Mouse (Mus musculus): ENCODE measurements around the gene Top3b. TPM values are rescaled to one million over a fixed set of nuclear protein-coding genes. Genes with fewer than 3 reads are reported as not detected.

Gene Top3b
- polyA plus RNA-seq (2014; fragmentation: Nextera tagmentation; extraction: Ambion mirVana) = 55.0 and 56.7 TPM in 2 replicates

DNA sequence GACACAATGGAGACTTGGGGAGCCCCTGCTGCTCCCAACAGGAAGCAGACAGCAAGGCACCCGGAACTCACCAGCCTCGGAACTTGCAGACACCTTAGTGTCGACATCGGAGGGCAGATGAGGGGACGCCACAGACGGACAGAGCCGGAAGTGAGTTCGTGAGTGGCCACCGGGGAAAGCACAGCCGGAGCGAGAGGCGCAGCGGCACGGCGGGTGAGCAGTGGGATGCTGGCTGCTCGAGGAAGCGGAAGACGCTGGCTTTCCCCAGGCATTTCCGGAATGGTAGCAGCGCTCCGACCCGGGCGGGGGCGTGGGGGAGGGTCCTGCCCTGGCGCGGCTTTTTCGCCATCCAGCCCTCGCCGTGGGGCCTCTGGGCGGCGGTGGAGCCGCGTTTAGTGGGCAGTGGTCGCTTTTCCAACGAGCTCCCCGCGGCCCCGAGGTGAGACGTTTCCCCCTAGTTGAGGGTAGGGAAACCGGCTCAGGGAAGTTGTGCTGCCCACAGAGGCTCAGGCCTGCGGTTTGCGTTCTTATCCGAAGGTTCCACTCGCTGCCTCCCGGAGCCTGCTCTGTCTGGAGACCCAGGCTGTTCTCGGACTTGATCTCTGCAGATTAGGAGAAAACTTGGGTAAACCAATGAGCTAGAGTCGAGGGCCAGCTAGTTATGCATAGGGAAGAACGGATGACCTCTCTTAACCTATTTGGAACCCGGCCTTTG lies at the start of gene Top3b, which contains the start of gene Vpreb1:
Top3b (plus strand) TSS at position 120 of the 715 bp plus-strand sequence.
Vpreb1 (minus strand) TSS at position 227 of the 715 bp plus-strand sequence.
- under 1% methylated on average over 49 of the region's 49 CpGs for WGBS
- H3K4me3 ChIP-seq (ENCODE audit: low read depth, low read length) = peak within 1 kb of the TSS; percentile 84
- no peaks in the 10 kb centered on the region for H3K27me3 ChIP-seq (replicated peaks; ENCODE audit: control insufficient read depth, insufficient read depth, low read length)
- H3K4me1 ChIP-seq (replicated peaks; ENCODE audit: control insufficient read depth, insufficient read depth, low read length) = peaks cover 9% of the 10 kb centered on the region; the same call in 1 of the 2 replicates
- peak within 1 kb of the TSS; percentile 97 for H3K27ac ChIP-seq (ENCODE audit: low read depth, low read length)
- peak; percentile 95 for ATAC-seq (replicated peaks; ENCODE audit: low FRiP score)
- H3K36me3 ChIP-seq (ENCODE audit: control insufficient read depth, insufficient read depth, low read length) = peaks cover 5% of the 10 kb centered on the region
- no peaks in the 10 kb centered on the region for H3K9me3 ChIP-seq (ENCODE audit: control insufficient read depth, low read length)
- peak; percentile 92 for DNase-seq (ENCODE audit: low spot score)
- H3K4me2 ChIP-seq = peak within 1 kb of the TSS; percentile 77
- peak within 1 kb of the TSS; percentile 93 for H3K9ac ChIP-seq (ENCODE audit: low read depth, low read length)

DNA sequence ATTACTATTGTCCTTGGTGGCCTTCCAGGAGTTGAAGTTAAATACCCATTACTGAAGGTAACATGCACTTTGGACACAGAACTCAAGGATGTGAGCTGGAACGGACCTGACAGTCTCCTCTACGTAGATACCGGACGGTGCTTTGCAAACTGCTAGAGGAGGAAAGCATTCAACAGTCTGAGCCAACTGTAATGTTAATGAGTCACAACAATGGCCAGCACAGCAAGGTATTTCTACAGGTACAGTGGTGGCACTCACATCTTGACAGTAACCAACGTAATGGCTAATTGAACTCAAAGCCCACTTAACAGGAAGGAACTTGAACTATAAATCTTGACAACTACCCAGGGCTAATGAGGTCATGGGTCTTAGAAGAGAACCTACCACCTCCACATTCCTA lies 45.1 kb upstream of the Top3b start:
- WGBS = 51% methylated on average over 5 of the region's 5 CpGs

DNA sequence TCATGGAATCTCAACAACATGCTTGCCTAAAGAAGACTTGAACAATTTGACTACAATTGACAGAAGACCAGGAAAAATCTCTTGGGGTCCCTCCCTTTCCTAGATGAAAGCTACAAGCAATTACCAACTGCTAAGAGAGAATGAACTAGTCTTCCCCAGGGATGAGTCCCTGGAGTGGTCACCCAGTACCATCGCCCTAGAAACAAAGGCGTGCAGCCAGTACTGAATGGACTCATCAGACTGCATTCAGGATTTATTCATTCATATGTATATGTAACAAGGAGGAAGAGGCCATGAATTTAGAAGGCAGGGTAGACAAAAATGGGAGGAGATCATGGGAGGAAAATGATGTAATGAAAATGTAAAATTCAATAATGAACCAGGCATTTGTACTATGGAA lies 44.3 kb upstream of the Top3b start:
- Histone ChIP-seq H3K4me1 (replicated peaks; ENCODE audit: control insufficient read depth, insufficient read depth, low read length) (no peaks in the 10 kb centered on the region), H3K4me3 (ENCODE audit: low read depth, low read length) (no peak overlapping the region)

More for the DNA sequence above, 45.1 kb upstream of the Top3b start:
- Histone ChIP-seq H3K9me3 (ENCODE audit: control insufficient read depth, low read length) (no peaks in the 10 kb centered on the region), H3K27me3 (replicated peaks; ENCODE audit: control insufficient read depth, insufficient read depth, low read length) (no peaks in the 10 kb centered on the region), H3K4me3 (ENCODE audit: low read depth, low read length) (no peak overlapping the region), H3K36me3 (ENCODE audit: control insufficient read depth, insufficient read depth, low read length) (no peaks in the 10 kb centered on the region), H3K9ac (ENCODE audit: low read depth, low read length) (no peak overlapping the region), H3K4me1 (replicated peaks; ENCODE audit: control insufficient read depth, insufficient read depth, low read length) (no peaks in the 10 kb centered on the region), H3K27ac (ENCODE audit: low read depth, low read length) (no peak overlapping the region), H3K4me2 (no peak overlapping the region)
- no peak for DNase-seq (ENCODE audit: low spot score)
- no peak for ATAC-seq (replicated peaks; ENCODE audit: low FRiP score)

DNA sequence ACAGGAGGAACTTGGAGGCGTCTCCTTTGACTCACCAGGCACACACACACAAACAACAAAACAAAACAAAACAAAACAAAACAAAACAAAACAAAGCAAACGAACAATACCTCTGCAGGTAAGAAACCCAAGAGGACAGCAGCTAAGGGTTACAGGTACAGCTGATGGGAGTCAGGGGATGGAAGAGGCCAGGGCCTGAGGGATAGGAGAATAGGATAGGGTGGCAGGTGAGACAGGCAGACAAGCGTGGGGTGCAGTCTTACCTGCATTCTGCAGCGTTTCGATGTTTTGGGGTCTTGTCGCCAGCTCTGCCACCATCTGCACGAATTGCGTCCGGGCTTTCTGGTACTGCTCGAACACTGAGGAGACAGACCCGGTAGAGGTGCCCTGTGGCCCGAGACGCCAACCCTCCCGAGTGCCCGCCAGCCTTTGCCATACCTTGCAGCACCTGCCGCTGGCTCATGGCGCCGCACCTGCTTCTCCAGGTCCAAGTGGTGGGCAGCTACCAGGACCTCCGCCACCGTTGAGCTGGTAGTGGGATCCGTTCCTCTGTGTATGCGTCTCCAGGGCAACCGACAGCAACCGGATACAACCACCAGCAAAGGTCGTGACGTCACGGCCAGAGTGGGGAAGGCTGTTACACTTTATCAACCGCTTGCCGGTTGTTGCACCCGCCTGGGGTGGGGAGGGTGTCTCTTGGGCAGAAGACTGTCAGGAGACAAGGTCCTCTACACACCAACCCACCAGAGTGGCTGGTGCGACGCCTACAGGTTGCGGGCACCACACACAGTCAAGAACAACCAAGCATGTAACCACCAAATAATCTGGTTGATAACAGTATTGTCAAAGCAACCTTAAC lies 41.5 kb upstream of the Top3b start, which contains the start of gene Spag6l:
Spag6l (minus strand) TSS at position 700 of the 859 bp plus-strand sequence.
- H3K9me3 ChIP-seq (ENCODE audit: control insufficient read depth, low read length) = no peaks in the 10 kb centered on the region
- no peaks in the 10 kb centered on the region for H3K27me3 ChIP-seq (replicated peaks; ENCODE audit: control insufficient read depth, insufficient read depth, low read length)
- no peaks in the 10 kb centered on the region for H3K4me1 ChIP-seq (replicated peaks; ENCODE audit: control insufficient read depth, insufficient read depth, low read length)
- DNase-seq (ENCODE audit: low spot score) (peak; percentile 57), ATAC-seq (replicated peaks; ENCODE audit: low FRiP score) (peak; percentile 87)
- WGBS = 5% methylated on average over 33 of the region's 33 CpGs
- H3K4me2 ChIP-seq = peak within 1 kb of the TSS; percentile 84
- H3K4me3 ChIP-seq (ENCODE audit: low read depth, low read length) = peak within 1 kb of the TSS; percentile 49
- H3K27ac ChIP-seq (ENCODE audit: low read depth, low read length) = no peak within 1 kb of the TSS
- 0 out of 2 replicates have a peak within 1 kb of the TSS, but pooled peaks have one; percentile 35 for H3K9ac ChIP-seq (ENCODE audit: low read depth, low read length)
- H3K36me3 ChIP-seq (ENCODE audit: control insufficient read depth, insufficient read depth, low read length) = no peaks in the 10 kb centered on the region

More for the DNA sequence above, 44.3 kb upstream of the Top3b start:
- H3K36me3 ChIP-seq (ENCODE audit: control insufficient read depth, insufficient read depth, low read length) = no peaks in the 10 kb centered on the region
- 87% methylated on average over 2 of the region's 2 CpGs for WGBS
- DNase-seq (ENCODE audit: low spot score) (no peak), ATAC-seq (replicated peaks; ENCODE audit: low FRiP score) (no peak)
- H3K27ac ChIP-seq (ENCODE audit: low read depth, low read length) = no peak overlapping the region
- no peak overlapping the region for H3K4me2 ChIP-seq
- H3K27me3 ChIP-seq (replicated peaks; ENCODE audit: control insufficient read depth, insufficient read depth, low read length) = no peaks in the 10 kb centered on the region
- no peak overlapping the region for H3K9ac ChIP-seq (ENCODE audit: low read depth, low read length)
- no peaks in the 10 kb centered on the region for H3K9me3 ChIP-seq (ENCODE audit: control insufficient read depth, low read length)

GRCm38 (mm10) chr16:16829671-16830070 lies 40.9 kb upstream of the Top3b start:
- H3K27ac ChIP-seq (ENCODE audit: low read depth, low read length) = no peak overlapping the region
- no peaks in the 10 kb centered on the region for H3K36me3 ChIP-seq (ENCODE audit: control insufficient read depth, insufficient read depth, low read length)
- H3K4me2 ChIP-seq = peak overlapping the region; percentile 84
- H3K4me3 ChIP-seq (ENCODE audit: low read depth, low read length) = no peak overlapping the region; the same call in 1 of the 2 replicates
- no peak overlapping the region for H3K9ac ChIP-seq (ENCODE audit: low read depth, low read length)
- WGBS = 80% methylated on average over 3 of the region's 3 CpGs
- H3K27me3 ChIP-seq (replicated peaks; ENCODE audit: control insufficient read depth, insufficient read depth, low read length) = no peaks in the 10 kb centered on the region
- H3K4me1 ChIP-seq (replicated peaks; ENCODE audit: control insufficient read depth, insufficient read depth, low read length) = no peaks in the 10 kb centered on the region
- no peaks in the 10 kb centered on the region for H3K9me3 ChIP-seq (ENCODE audit: control insufficient read depth, low read length)
- no peak for DNase-seq (ENCODE audit: low spot score)
- no peak for ATAC-seq (replicated peaks; ENCODE audit: low FRiP score)

DNA sequence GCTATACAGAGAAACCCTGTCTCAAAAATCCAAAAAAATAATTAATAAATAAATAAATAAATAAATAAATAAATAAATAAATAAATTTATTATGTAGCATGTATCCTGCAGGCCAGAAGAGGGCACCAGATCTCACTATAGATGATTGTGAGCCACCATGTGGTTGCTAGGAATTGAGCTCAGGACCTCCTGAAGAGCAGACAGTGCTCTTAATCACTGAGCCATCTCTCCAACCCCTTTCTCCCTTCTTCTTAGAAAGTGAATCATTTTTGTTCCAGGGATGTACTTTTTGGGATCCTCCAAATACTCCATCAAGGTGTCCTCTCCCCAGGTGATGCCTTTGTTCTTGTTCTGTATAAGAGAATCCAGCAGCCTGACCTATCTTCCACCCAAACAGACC lies 21.3 kb upstream of the Top3b start:
- Histone ChIP-seq H3K36me3 (ENCODE audit: control insufficient read depth, insufficient read depth, low read length) (no peaks in the 10 kb centered on the region), H3K4me1 (replicated peaks; ENCODE audit: control insufficient read depth, insufficient read depth, low read length) (no peaks in the 10 kb centered on the region), H3K4me2 (no peak overlapping the region), H3K27me3 (replicated peaks; ENCODE audit: control insufficient read depth, insufficient read depth, low read length) (no peaks in the 10 kb centered on the region), H3K27ac (ENCODE audit: low read depth, low read length) (no peak overlapping the region), H3K9ac (ENCODE audit: low read depth, low read length) (no peak overlapping the region), H3K9me3 (ENCODE audit: control insufficient read depth, low read length) (no peaks in the 10 kb centered on the region), H3K4me3 (ENCODE audit: low read depth, low read length) (no peak overlapping the region)
- no peak for DNase-seq (ENCODE audit: low spot score)
- no peak for ATAC-seq (replicated peaks; ENCODE audit: low FRiP score)

- WGBS = 76% methylated on average over 3 of the region's 3 CpGs
- Histone ChIP-seq H3K4me2 (no peak overlapping the region), H3K9ac (ENCODE audit: low read depth, low read length) (no peak overlapping the region), H3K27ac (ENCODE audit: low read depth, low read length) (no peak overlapping the region), H3K36me3 (ENCODE audit: control insufficient read depth, insufficient read depth, low read length) (no peaks in the 10 kb centered on the region), H3K4me1 (replicated peaks; ENCODE audit: control insufficient read depth, insufficient read depth, low read length) (no peaks in the 10 kb centered on the region), H3K9me3 (ENCODE audit: control insufficient read depth, low read length) (no peaks in the 10 kb centered on the region), H3K4me3 (ENCODE audit: low read depth, low read length) (no peak overlapping the region), H3K27me3 (replicated peaks; ENCODE audit: control insufficient read depth, insufficient read depth, low read length) (no peaks in the 10 kb centered on the region)
- ATAC-seq (replicated peaks; ENCODE audit: low FRiP score) (no peak), DNase-seq (ENCODE audit: low spot score) (no peak)
Observed at GRCm38 (mm10) chr16:16852411-16852810, 18.1 kb upstream of the Top3b start.

GRCm38 (mm10) chr16:16854836-16855235 lies 15.7 kb upstream of the Top3b start:
- WGBS = 25% methylated on average over 6 of the region's 6 CpGs
- Histone ChIP-seq H3K27me3 (replicated peaks; ENCODE audit: control insufficient read depth, insufficient read depth, low read length) (no peaks in the 10 kb centered on the region), H3K9me3 (ENCODE audit: control insufficient read depth, low read length) (no peaks in the 10 kb centered on the region), H3K9ac (ENCODE audit: low read depth, low read length) (no peak overlapping the region), H3K4me3 (ENCODE audit: low read depth, low read length) (no peak overlapping the region), H3K27ac (ENCODE audit: low read depth, low read length) (no peak overlapping the region), H3K4me2 (no peak overlapping the region), H3K4me1 (replicated peaks; ENCODE audit: control insufficient read depth, insufficient read depth, low read length) (no peaks in the 10 kb centered on the region), H3K36me3 (ENCODE audit: control insufficient read depth, insufficient read depth, low read length) (no peaks in the 10 kb centered on the region)
- ATAC-seq (replicated peaks; ENCODE audit: low FRiP score) = no peak
- no peak for DNase-seq (ENCODE audit: low spot score)

Data from liver, embryonic 11.5 days (tissue).